13 mouse cellular contexts compared by ENCODE assay signal in the genomic region with DNA sequence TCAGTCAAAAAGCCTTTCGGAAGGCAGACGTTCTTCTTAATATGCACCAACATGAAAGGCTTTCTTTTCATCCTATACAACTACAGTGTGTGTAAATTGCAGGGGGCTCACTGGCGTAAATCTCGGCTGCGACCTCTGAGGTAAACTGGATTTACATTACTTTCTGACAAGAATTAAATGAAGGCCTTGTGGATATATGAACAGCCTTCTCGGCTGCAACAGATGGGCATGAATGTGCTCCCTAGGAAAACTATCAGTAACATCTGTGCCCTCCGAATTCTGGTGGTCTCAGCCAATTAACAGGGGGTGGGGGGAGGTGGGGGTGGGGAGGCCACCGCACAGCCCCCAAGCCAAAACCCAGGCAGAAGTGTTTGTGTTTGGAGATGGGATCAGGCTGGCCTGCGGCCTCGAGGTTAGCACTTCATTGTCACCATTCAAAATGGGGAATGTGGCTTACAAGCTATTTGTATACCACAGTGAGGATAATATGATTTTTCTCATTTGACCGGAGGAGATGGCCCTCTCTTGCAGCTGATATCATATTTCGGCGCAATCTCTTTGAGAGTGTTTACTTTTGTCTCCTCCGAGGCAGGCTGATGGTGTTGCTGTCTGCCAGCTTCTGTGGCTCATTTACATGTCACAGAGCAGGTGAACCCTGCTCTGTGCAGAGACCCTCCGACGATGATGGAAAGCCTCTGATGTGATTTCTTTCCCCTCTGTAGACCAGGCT. TPM values are rescaled to one million over a fixed set of nuclear protein-coding genes. Genes with fewer than 3 reads are reported as not detected.
DNase-seq lines count a peak whose midpoint lies in the region; ATAC-seq and TF ChIP-seq lines count a peak whose summit lies in the region.
"Had no signal": no experiment of that assay in that cellular context is flagged by ENCODE, and none has a peak within 500 bp of the region (broad histone marks: within the 10 kb centered on the region; RNA-seq: fewer than 3 reads in every experiment).

No protein-coding gene starts in this region.

- peak overlapping the region; percentile 16; the same call in 1 of the 2 replicates for H3K4me3 ChIP-seq in midbrain, embryonic 10.5 days
- no peak overlapping the region for H3K4me3 ChIP-seq in midbrain, embryonic 16.5 days (ENCODE audit: low read depth, low read length)
- no peak overlapping the region for H3K4me3 ChIP-seq in forebrain, postnatal 0 days (ENCODE audit: low read depth, low read length)
- H3K4me3 ChIP-seq in midbrain, embryonic 14.5 days (replicated peaks; ENCODE audit: low read depth, low read length) = no peak overlapping the region
- H3K4me3 ChIP-seq in intestine, embryonic 15.5 days (replicated peaks) = no peak overlapping the region
- H3K4me3 ChIP-seq: kidney, embryonic 15.5 days; limb, embryonic 15.5 days had no signal

- peaks cover 75% of the 10 kb centered on the region for H3K4me1 ChIP-seq in midbrain, embryonic 10.5 days
- H3K4me1 ChIP-seq in midbrain, embryonic 16.5 days (ENCODE audit: control insufficient read depth, insufficient read depth, low read length) = peaks cover 29% of the 10 kb centered on the region
- peaks cover 10% of the 10 kb centered on the region for H3K4me1 ChIP-seq in forebrain, postnatal 0 days (ENCODE audit: insufficient read depth)
- peaks cover 40% of the 10 kb centered on the region for H3K4me1 ChIP-seq in midbrain, embryonic 14.5 days (ENCODE audit: control insufficient read depth, insufficient read depth, low read length)
- no peaks in the 10 kb centered on the region for H3K4me1 ChIP-seq in intestine, embryonic 15.5 days (replicated peaks)

- no peak overlapping the region for H3K4me2 ChIP-seq in midbrain, embryonic 16.5 days (ENCODE audit: low read length)
- no peak overlapping the region for H3K4me2 ChIP-seq in forebrain, postnatal 0 days (ENCODE audit: low read depth)
- 0 out of 2 replicates have a peak overlapping the region, but pooled peaks have one; percentile 11 for H3K4me2 ChIP-seq in midbrain, embryonic 14.5 days (ENCODE audit: low read length)
- no peak overlapping the region for H3K4me2 ChIP-seq in intestine, embryonic 15.5 days (replicated peaks)
- H3K4me2 ChIP-seq: kidney, embryonic 15.5 days; limb, embryonic 15.5 days had no signal

- peak; percentile 56 for DNase-seq in midbrain, embryonic 10.5 days (ENCODE audit: low spot score)
- no peak for DNase-seq in forebrain, postnatal 0 days
- peak; percentile 58 for DNase-seq in midbrain, embryonic 14.5 days
- no peak for DNase-seq in left cerebral cortex, adult 9 months (ENCODE audit: low spot score in 2 of 2)
- DNase-seq in left cerebral cortex, adult 8-10 months (ENCODE audit: low spot score in 2 of 2) = no peak
- DNase-seq in cerebellum, adult 11 months = no peak
- DNase-seq: cerebellum, postnatal 14 days; heart, postnatal 14 days had no signal

- H3K27ac ChIP-seq in midbrain, embryonic 10.5 days (replicated peaks) = peak overlapping the region; percentile 82
- H3K27ac ChIP-seq in midbrain, embryonic 16.5 days (ENCODE audit: low read length) = no peak overlapping the region
- no peak overlapping the region for H3K27ac ChIP-seq in forebrain, postnatal 0 days (ENCODE audit: low read depth, low read length)
- peak overlapping the region; percentile 16; the same call in 1 of the 2 replicates for H3K27ac ChIP-seq in midbrain, embryonic 14.5 days (replicated peaks; ENCODE audit: low read depth, low read length)
- no peak overlapping the region for H3K27ac ChIP-seq in intestine, embryonic 15.5 days
- H3K27ac ChIP-seq: kidney, embryonic 15.5 days; limb, embryonic 15.5 days had no signal

- H3K36me3 ChIP-seq in midbrain, embryonic 10.5 days = no peaks in the 10 kb centered on the region
- H3K36me3 ChIP-seq in midbrain, embryonic 16.5 days (ENCODE audit: control insufficient read depth, insufficient read depth, low read length) = no peaks in the 10 kb centered on the region
- H3K36me3 ChIP-seq in forebrain, postnatal 0 days (ENCODE audit: insufficient read depth) = no peaks in the 10 kb centered on the region
- H3K36me3 ChIP-seq in midbrain, embryonic 14.5 days (ENCODE audit: control insufficient read depth, insufficient read depth, low read length) = no peaks in the 10 kb centered on the region
- no peaks in the 10 kb centered on the region for H3K36me3 ChIP-seq in intestine, embryonic 15.5 days
- H3K36me3 ChIP-seq: kidney, embryonic 15.5 days; limb, embryonic 15.5 days had no signal

- peaks cover 84% of the 10 kb centered on the region for H3K27me3 ChIP-seq in midbrain, embryonic 10.5 days (ENCODE audit: low read depth, poor library complexity, severe bottlenecking)
- peaks cover 4% of the 10 kb centered on the region; the same call in 1 of the 2 replicates for H3K27me3 ChIP-seq in midbrain, embryonic 16.5 days (ENCODE audit: control insufficient read depth, insufficient read depth, low read depth, low read length)
- no peaks in the 10 kb centered on the region for H3K27me3 ChIP-seq in forebrain, postnatal 0 days (ENCODE audit: insufficient read depth, low read length)
- peaks cover 23% of the 10 kb centered on the region for H3K27me3 ChIP-seq in midbrain, embryonic 14.5 days (ENCODE audit: control insufficient read depth, insufficient read depth, low read length)
- peaks cover 22% of the 10 kb centered on the region for H3K27me3 ChIP-seq in intestine, embryonic 15.5 days (replicated peaks)

- H3K9ac ChIP-seq in midbrain, embryonic 16.5 days (ENCODE audit: low read depth, low read length) = no peak overlapping the region
- no peak overlapping the region for H3K9ac ChIP-seq in forebrain, postnatal 0 days
- no peak overlapping the region for H3K9ac ChIP-seq in midbrain, embryonic 14.5 days (replicated peaks; ENCODE audit: low read length)
- no peak overlapping the region for H3K9ac ChIP-seq in intestine, embryonic 15.5 days
- H3K9ac ChIP-seq: kidney, embryonic 15.5 days; limb, embryonic 15.5 days had no signal

- ATAC-seq in midbrain, embryonic 16.5 days = no peak
- ATAC-seq in forebrain, postnatal 0 days = peak; percentile 28; the same call in 1 of the 2 replicates
- ATAC-seq in midbrain, embryonic 14.5 days (ENCODE audit: low FRiP score, low TSS enrichment) = peak; percentile 21; the same call in 1 of the 2 replicates
- ATAC-seq in intestine, embryonic 15.5 days = no peak
- ATAC-seq: lung, postnatal 0 days had no signal

- no peak for TF ChIP-seq CTCF in forebrain, postnatal 0 days (IDR thresholded peaks at IDR 0.05; ENCODE audit: low read depth)

- H3K9me3 ChIP-seq in midbrain, embryonic 10.5 days (replicated peaks) = peaks cover 9% of the 10 kb centered on the region; the same call in 1 of the 2 replicates
- no peaks in the 10 kb centered on the region for H3K9me3 ChIP-seq in midbrain, embryonic 16.5 days (replicated peaks; ENCODE audit: control insufficient read depth, low read length, poor library complexity, severe bottlenecking)
- no peaks in the 10 kb centered on the region for H3K9me3 ChIP-seq in forebrain, postnatal 0 days (ENCODE audit: low read length)
- no peaks in the 10 kb centered on the region for H3K9me3 ChIP-seq in midbrain, embryonic 14.5 days (ENCODE audit: control insufficient read depth, low read length)
- H3K9me3 ChIP-seq in intestine, embryonic 15.5 days = no peaks in the 10 kb centered on the region
- H3K9me3 ChIP-seq: kidney, embryonic 15.5 days; limb, embryonic 15.5 days had no signal

- 18% methylated on average over 16 of the region's 16 CpGs for WGBS in midbrain, embryonic 10.5 days
- 10% methylated on average over 16 of the region's 16 CpGs for WGBS in midbrain, embryonic 16.5 days
- WGBS in forebrain, postnatal 0 days = 17% methylated on average over 16 of the region's 16 CpGs
- 9% methylated on average over 16 of the region's 16 CpGs for WGBS in midbrain, embryonic 14.5 days
- 23% methylated on average over 16 of the region's 16 CpGs for WGBS in intestine, embryonic 15.5 days

RNA-seq across cellular contexts. Expression of a gene that starts 34.3 kb away (rescaled TPM):
- polyA plus RNA-seq in midbrain, embryonic 10.5 days (2016; fragmentation: Nextera tagmentation; extraction: Ambion mirVana) = 0.95 and 0.98 TPM in 2 replicates
- 0.38 and 0.73 TPM in 2 replicates for polyA plus RNA-seq in midbrain, embryonic 16.5 days (2015; fragmentation: Nextera tagmentation; extraction: Ambion mirVana)
- 1.3 and 3.5 TPM in 2 replicates for total RNA-seq in forebrain, postnatal 0 days (2014; rRNA removed)
- 0.30 and 0.39 TPM in 2 replicates for polyA plus RNA-seq in forebrain, postnatal 0 days (2015; fragmentation: Nextera tagmentation; extraction: Ambion mirVana)
- 0.20 and 0.47 TPM in 2 replicates for polyA plus RNA-seq in midbrain, embryonic 14.5 days (2014; fragmentation: Nextera tagmentation; extraction: Ambion mirVana)
- 1 to 10 TPM; 5.9 to 8.1 (median 7.3) TPM for total RNA-seq in left cerebral cortex, adult 8-10 months (2022)
- 2.1 and 2.5 TPM in 2 replicates for polyA plus RNA-seq in intestine, embryonic 15.5 days (2015; fragmentation: Nextera tagmentation; extraction: Ambion mirVana)

RNA-seq across cellular contexts. Expression of a gene that starts 43.5 kb away (rescaled TPM):
- polyA plus RNA-seq in midbrain, embryonic 10.5 days (2016; fragmentation: Nextera tagmentation; extraction: Ambion mirVana) = 2.1 and 3.0 TPM in 2 replicates
- 3.1 and 3.8 TPM in 2 replicates for polyA plus RNA-seq in midbrain, embryonic 16.5 days (2015; fragmentation: Nextera tagmentation; extraction: Ambion mirVana)
- total RNA-seq in forebrain, postnatal 0 days (2014; rRNA removed) = 2.4 and 4.2 TPM in 2 replicates
- polyA plus RNA-seq in forebrain, postnatal 0 days (2015; fragmentation: Nextera tagmentation; extraction: Ambion mirVana) = 2.6 and 2.7 TPM in 2 replicates
- 2.7 and 4.7 TPM in 2 replicates for polyA plus RNA-seq in midbrain, embryonic 14.5 days (2014; fragmentation: Nextera tagmentation; extraction: Ambion mirVana)
- total RNA-seq in left cerebral cortex, adult 8-10 months (2022) = 10 to 100 TPM in 2 of 4 experiments, 1 to 10 TPM in 2; 5.6 to 10.1 (median 8.5) TPM
- polyA plus RNA-seq in intestine, embryonic 15.5 days (2015; fragmentation: Nextera tagmentation; extraction: Ambion mirVana) = 24.1 and 24.7 TPM in 2 replicates

Comparison
In these comparisons a context has a peak if more than half of its experiments do, and no peak if none do; other contexts are left out.
1. H3K27ac ChIP-seq: peak in midbrain, embryonic 10.5 days (single experiment) and midbrain, embryonic 14.5 days (single experiment); none in midbrain, embryonic 16.5 days (single experiment), forebrain, postnatal 0 days (single experiment) and intestine, embryonic 15.5 days (single experiment).
2. ATAC-seq: peak in forebrain, postnatal 0 days (single experiment) and midbrain, embryonic 14.5 days (single experiment); none in midbrain, embryonic 16.5 days (single experiment) and intestine, embryonic 15.5 days (single experiment).
3. DNase-seq: peak in midbrain, embryonic 10.5 days (single experiment) and midbrain, embryonic 14.5 days (single experiment); none in forebrain, postnatal 0 days (single experiment), left cerebral cortex, adult 9 months (0 of 2), left cerebral cortex, adult 8-10 months (0 of 2) and cerebellum, adult 11 months (single experiment).